Comparison of ENCODE assay signal across 8 mouse cellular contexts in the genomic region with DNA sequence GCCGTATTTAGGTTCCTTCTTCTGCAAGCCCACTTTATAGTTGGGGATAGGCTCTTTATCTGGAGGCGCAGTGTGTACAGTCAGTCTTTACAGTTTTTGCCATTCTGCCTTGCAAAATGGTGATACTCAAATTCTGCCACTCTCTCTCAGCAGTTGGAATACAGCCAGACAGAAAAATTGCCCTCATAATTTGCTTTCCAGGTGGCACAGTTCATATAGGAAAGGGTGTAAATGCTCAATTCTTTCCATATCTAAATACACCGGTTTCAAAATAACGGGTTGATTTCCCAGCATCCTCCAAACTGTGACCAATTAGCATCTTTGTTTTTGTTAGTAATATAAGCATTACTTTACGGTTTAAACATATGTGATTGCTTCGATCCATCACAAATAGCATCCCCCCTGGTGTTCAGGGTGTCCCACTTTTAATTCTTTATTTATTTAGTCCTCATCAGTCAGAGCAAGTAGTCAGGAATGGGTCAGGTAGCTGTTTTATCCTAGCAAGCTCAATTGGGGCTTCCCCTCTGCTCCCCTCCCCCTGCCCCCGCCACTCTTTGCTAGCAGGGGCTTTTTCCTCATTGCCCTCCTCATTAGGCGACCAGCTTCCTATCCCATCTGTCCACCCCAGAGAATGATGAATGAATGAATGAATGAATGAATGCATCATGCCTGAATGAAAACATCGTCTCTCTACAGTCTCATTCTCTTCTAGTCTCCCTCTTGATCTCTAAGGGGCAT. TPM values are rescaled to one million over a fixed set of nuclear protein-coding genes. Genes with fewer than 3 reads are reported as not detected.
DNase-seq lines count a peak whose midpoint lies in the region; ATAC-seq lines count a peak whose summit lies in the region.

No protein-coding gene starts in this region.

- ATAC-seq in kidney, embryonic 15.5 days (replicated peaks; ENCODE audit: low FRiP score): peak; percentile 14; the same call in 1 of the 2 replicates
- ATAC-seq in embryonic facial prominence, embryonic 15.5 days (ENCODE audit: insufficient number of reproducible peaks, low FRiP score, low TSS enrichment, low read depth): no peak
- peak; percentile 58 for ATAC-seq in hindbrain, embryonic 15.5 days (ENCODE audit: low FRiP score, low read depth)
- peak; percentile 67 for ATAC-seq in midbrain, embryonic 14.5 days (ENCODE audit: low FRiP score, low TSS enrichment)

- H3K9ac ChIP-seq in kidney, embryonic 15.5 days: peak overlapping the region; percentile 31; the same call in 1 of the 2 replicates
- H3K9ac ChIP-seq in embryonic facial prominence, embryonic 15.5 days: no peak overlapping the region
- peak overlapping the region; percentile 49 for H3K9ac ChIP-seq in hindbrain, embryonic 15.5 days
- H3K9ac ChIP-seq in midbrain, embryonic 14.5 days (replicated peaks; ENCODE audit: low read length): peak overlapping the region; percentile 52

- H3K27ac ChIP-seq in kidney, embryonic 15.5 days: no peak overlapping the region
- H3K27ac ChIP-seq in embryonic facial prominence, embryonic 15.5 days (replicated peaks): no peak overlapping the region
- H3K27ac ChIP-seq in hindbrain, embryonic 15.5 days (replicated peaks): peak overlapping the region; percentile 92
- peak overlapping the region; percentile 93 for H3K27ac ChIP-seq in midbrain, embryonic 14.5 days (replicated peaks; ENCODE audit: low read depth, low read length)

- H3K4me3 ChIP-seq in kidney, embryonic 15.5 days (replicated peaks): peak overlapping the region; percentile 33
- H3K4me3 ChIP-seq in embryonic facial prominence, embryonic 15.5 days (replicated peaks): peak overlapping the region; percentile 37
- H3K4me3 ChIP-seq in hindbrain, embryonic 15.5 days: peak overlapping the region; percentile 24
- peak overlapping the region; percentile 12; the same call in 1 of the 2 replicates for H3K4me3 ChIP-seq in midbrain, embryonic 14.5 days (replicated peaks; ENCODE audit: low read depth, low read length)

- H3K36me3 ChIP-seq in kidney, embryonic 15.5 days: no peaks in the 10 kb centered on the region
- H3K36me3 ChIP-seq in embryonic facial prominence, embryonic 15.5 days: no peaks in the 10 kb centered on the region
- no peaks in the 10 kb centered on the region for H3K36me3 ChIP-seq in hindbrain, embryonic 15.5 days
- H3K36me3 ChIP-seq in midbrain, embryonic 14.5 days (ENCODE audit: control insufficient read depth, insufficient read depth, low read length): no peaks in the 10 kb centered on the region

- WGBS in kidney, embryonic 15.5 days: 48% methylated on average over 9 of the region's 9 CpGs
- WGBS in embryonic facial prominence, embryonic 15.5 days: 42% methylated on average over 9 of the region's 9 CpGs
- WGBS in hindbrain, embryonic 15.5 days: 30% methylated on average over 9 of the region's 9 CpGs
- WGBS in midbrain, embryonic 14.5 days: 36% methylated on average over 9 of the region's 9 CpGs

- DNase-seq in kidney, postnatal 10 days: no peak
- no peak for DNase-seq in midbrain, embryonic 14.5 days
- DNase-seq in natural killer cell, adult 2 months (ENCODE audit: low spot score in 2 of 2): no peak
- DNase-seq in thymus, postnatal 4 days: no peak
- no peak for DNase-seq in frontal cortex, postnatal 25 days (ENCODE audit: low spot score in 2 of 2)

- H3K4me2 ChIP-seq in kidney, embryonic 15.5 days: peak overlapping the region; percentile 57
- peak overlapping the region; percentile 54 for H3K4me2 ChIP-seq in embryonic facial prominence, embryonic 15.5 days (replicated peaks)
- H3K4me2 ChIP-seq in hindbrain, embryonic 15.5 days: peak overlapping the region; percentile 54
- peak overlapping the region; percentile 51 for H3K4me2 ChIP-seq in midbrain, embryonic 14.5 days (ENCODE audit: low read length)

- peaks cover 15% of the 10 kb centered on the region for H3K4me1 ChIP-seq in kidney, embryonic 15.5 days
- peaks cover 8% of the 10 kb centered on the region; the same call in 1 of the 2 replicates for H3K4me1 ChIP-seq in embryonic facial prominence, embryonic 15.5 days
- peaks cover 20% of the 10 kb centered on the region for H3K4me1 ChIP-seq in hindbrain, embryonic 15.5 days (replicated peaks)
- peaks cover 14% of the 10 kb centered on the region for H3K4me1 ChIP-seq in midbrain, embryonic 14.5 days (ENCODE audit: control insufficient read depth, insufficient read depth, low read length)

- no peaks in the 10 kb centered on the region for H3K9me3 ChIP-seq in kidney, embryonic 15.5 days (replicated peaks)
- H3K9me3 ChIP-seq in embryonic facial prominence, embryonic 15.5 days (replicated peaks): no peaks in the 10 kb centered on the region
- H3K9me3 ChIP-seq in hindbrain, embryonic 15.5 days: no peaks in the 10 kb centered on the region
- no peaks in the 10 kb centered on the region for H3K9me3 ChIP-seq in midbrain, embryonic 14.5 days (ENCODE audit: control insufficient read depth, low read length)

- H3K27me3 ChIP-seq in kidney, embryonic 15.5 days: no peaks in the 10 kb centered on the region
- H3K27me3 ChIP-seq in embryonic facial prominence, embryonic 15.5 days: no peaks in the 10 kb centered on the region
- no peaks in the 10 kb centered on the region for H3K27me3 ChIP-seq in hindbrain, embryonic 15.5 days
- no peaks in the 10 kb centered on the region for H3K27me3 ChIP-seq in midbrain, embryonic 14.5 days (ENCODE audit: control insufficient read depth, insufficient read depth, low read length)

RNA-seq across cellular contexts. Expression of a gene that starts 2.2 kb away (rescaled TPM):
- 1.2 and 1.7 TPM in 2 replicates for polyA plus RNA-seq in kidney, embryonic 15.5 days (2015; fragmentation: Nextera tagmentation; extraction: Ambion mirVana)
- polyA plus RNA-seq in embryonic facial prominence, embryonic 15.5 days (2015; fragmentation: Nextera tagmentation; extraction: Ambion mirVana): 11.7 and 14.6 TPM in 2 replicates
- polyA plus RNA-seq in hindbrain, embryonic 15.5 days (2015; fragmentation: Nextera tagmentation; extraction: Ambion mirVana): 0.19 TPM in 1 of 2 replicates, not detected in the other
- polyA plus RNA-seq in midbrain, embryonic 14.5 days (2014; fragmentation: Nextera tagmentation; extraction: Ambion mirVana): not detected in 2 replicates

RNA-seq across cellular contexts. Expression of a gene that starts 11.0 kb away (rescaled TPM):
- not detected in 2 replicates for polyA plus RNA-seq in kidney, embryonic 15.5 days (2015; fragmentation: Nextera tagmentation; extraction: Ambion mirVana)
- polyA plus RNA-seq in embryonic facial prominence, embryonic 15.5 days (2015; fragmentation: Nextera tagmentation; extraction: Ambion mirVana): 0.25 TPM in 1 of 2 replicates, not detected in the other
- polyA plus RNA-seq in hindbrain, embryonic 15.5 days (2015; fragmentation: Nextera tagmentation; extraction: Ambion mirVana): not detected in 2 replicates
- not detected in 2 replicates for polyA plus RNA-seq in midbrain, embryonic 14.5 days (2014; fragmentation: Nextera tagmentation; extraction: Ambion mirVana)

RNA-seq across cellular contexts. Expression of a gene that starts 12.5 kb away (rescaled TPM):
- polyA plus RNA-seq in kidney, embryonic 15.5 days (2015; fragmentation: Nextera tagmentation; extraction: Ambion mirVana): 10.0 and 10.6 TPM in 2 replicates
- 11.0 and 12.8 TPM in 2 replicates for polyA plus RNA-seq in embryonic facial prominence, embryonic 15.5 days (2015; fragmentation: Nextera tagmentation; extraction: Ambion mirVana)
- 20.7 and 21.4 TPM in 2 replicates for polyA plus RNA-seq in hindbrain, embryonic 15.5 days (2015; fragmentation: Nextera tagmentation; extraction: Ambion mirVana)
- polyA plus RNA-seq in midbrain, embryonic 14.5 days (2014; fragmentation: Nextera tagmentation; extraction: Ambion mirVana): 27.1 and 27.6 TPM in 2 replicates

RNA-seq across cellular contexts. Expression of a gene that starts 31.3 kb away (rescaled TPM):
- polyA plus RNA-seq in kidney, embryonic 15.5 days (2015; fragmentation: Nextera tagmentation; extraction: Ambion mirVana): 16.9 and 21.2 TPM in 2 replicates
- polyA plus RNA-seq in embryonic facial prominence, embryonic 15.5 days (2015; fragmentation: Nextera tagmentation; extraction: Ambion mirVana): 29.7 and 33.9 TPM in 2 replicates
- polyA plus RNA-seq in hindbrain, embryonic 15.5 days (2015; fragmentation: Nextera tagmentation; extraction: Ambion mirVana): 146 and 176 TPM in 2 replicates
- 135 and 152 TPM in 2 replicates for polyA plus RNA-seq in midbrain, embryonic 14.5 days (2014; fragmentation: Nextera tagmentation; extraction: Ambion mirVana)

RNA-seq across cellular contexts. Expression of a gene that starts 42.3 kb away (rescaled TPM):
- 1,101 and 1,120 TPM in 2 replicates for polyA plus RNA-seq in kidney, embryonic 15.5 days (2015; fragmentation: Nextera tagmentation; extraction: Ambion mirVana)
- polyA plus RNA-seq in embryonic facial prominence, embryonic 15.5 days (2015; fragmentation: Nextera tagmentation; extraction: Ambion mirVana): 4,177 and 4,242 TPM in 2 replicates
- 120 and 145 TPM in 2 replicates for polyA plus RNA-seq in hindbrain, embryonic 15.5 days (2015; fragmentation: Nextera tagmentation; extraction: Ambion mirVana)
- polyA plus RNA-seq in midbrain, embryonic 14.5 days (2014; fragmentation: Nextera tagmentation; extraction: Ambion mirVana): 0.98 and 64.7 TPM in 2 replicates

Comparison
In these comparisons a context has a peak if more than half of its experiments do, and no peak if none do; other contexts are left out.
1. H3K27ac ChIP-seq: peak in hindbrain, embryonic 15.5 days (single experiment) and midbrain, embryonic 14.5 days (single experiment); none in kidney, embryonic 15.5 days (single experiment) and embryonic facial prominence, embryonic 15.5 days (single experiment).
2. Peak in every context shown above with its lines, with median percentiles within 50 percentile points of each other: H3K4me2 ChIP-seq and H3K4me3 ChIP-seq.